Comparison of ENCODE assay signal across 22 mouse cellular contexts in genomic region chr11:104034486-104034885, GRCm38 (mm10).
DNase-seq lines count a peak whose midpoint lies in the region; ATAC-seq lines count a peak whose summit lies in the region.
"Had no signal": no experiment of that assay in that cellular context is flagged by ENCODE, and none has a peak within 500 bp of the region (broad histone marks: within the 10 kb centered on the region; RNA-seq: fewer than 3 reads in every experiment).

No protein-coding gene starts in this region.

- no peak overlapping the region for H3K9ac ChIP-seq in midbrain, embryonic 11.5 days (ENCODE audit: low read length)
- no peak overlapping the region for H3K9ac ChIP-seq in midbrain, embryonic 13.5 days (replicated peaks)
- H3K9ac ChIP-seq: embryonic facial prominence, embryonic 13.5 days; embryonic facial prominence, embryonic 15.5 days; forebrain, embryonic 12.5 days had no signal

- no peaks in the 10 kb centered on the region for H3K27me3 ChIP-seq in midbrain, embryonic 11.5 days (ENCODE audit: control insufficient read depth, insufficient read depth, low read length)
- H3K27me3 ChIP-seq in midbrain, embryonic 13.5 days = no peaks in the 10 kb centered on the region
- H3K27me3 ChIP-seq: embryonic facial prominence, embryonic 13.5 days; embryonic facial prominence, embryonic 15.5 days; forebrain, embryonic 12.5 days had no signal

- no peaks in the 10 kb centered on the region for H3K9me3 ChIP-seq in midbrain, embryonic 11.5 days (ENCODE audit: control insufficient read depth, low read length)
- H3K9me3 ChIP-seq in midbrain, embryonic 13.5 days = no peaks in the 10 kb centered on the region
- H3K9me3 ChIP-seq: embryonic facial prominence, embryonic 13.5 days; embryonic facial prominence, embryonic 15.5 days; forebrain, embryonic 10.5 days; forebrain, embryonic 12.5 days had no signal

- H3K36me3 ChIP-seq in midbrain, embryonic 11.5 days (ENCODE audit: control insufficient read depth, insufficient read depth, low read length) = no peaks in the 10 kb centered on the region
- H3K36me3 ChIP-seq in midbrain, embryonic 13.5 days = no peaks in the 10 kb centered on the region
- H3K36me3 ChIP-seq: embryonic facial prominence, embryonic 13.5 days; embryonic facial prominence, embryonic 15.5 days; forebrain, embryonic 10.5 days; forebrain, embryonic 12.5 days had no signal

- no peak overlapping the region for H3K4me2 ChIP-seq in midbrain, embryonic 11.5 days
- no peak overlapping the region for H3K4me2 ChIP-seq in midbrain, embryonic 13.5 days (replicated peaks)
- H3K4me2 ChIP-seq: embryonic facial prominence, embryonic 13.5 days; embryonic facial prominence, embryonic 15.5 days; forebrain, embryonic 12.5 days had no signal

- no peaks in the 10 kb centered on the region for H3K4me1 ChIP-seq in midbrain, embryonic 11.5 days (ENCODE audit: control insufficient read depth, insufficient read depth, low read length)
- H3K4me1 ChIP-seq in midbrain, embryonic 13.5 days (replicated peaks) = no peaks in the 10 kb centered on the region
- H3K4me1 ChIP-seq: embryonic facial prominence, embryonic 13.5 days; embryonic facial prominence, embryonic 15.5 days; forebrain, embryonic 10.5 days; forebrain, embryonic 12.5 days had no signal

- ATAC-seq in midbrain, embryonic 11.5 days (ENCODE audit: low FRiP score) = no peak
- no peak for ATAC-seq in midbrain, embryonic 13.5 days
- ATAC-seq: forebrain, embryonic 14.5 days; forebrain, embryonic 16.5 days had no signal

- no peak overlapping the region for H3K27ac ChIP-seq in midbrain, embryonic 11.5 days (ENCODE audit: low read depth, low read length)
- H3K27ac ChIP-seq in midbrain, embryonic 13.5 days = no peak overlapping the region
- H3K27ac ChIP-seq: embryonic facial prominence, embryonic 13.5 days; embryonic facial prominence, embryonic 15.5 days; forebrain, embryonic 10.5 days; forebrain, embryonic 12.5 days had no signal

- no peak overlapping the region for H3K4me3 ChIP-seq in midbrain, embryonic 11.5 days (ENCODE audit: low read depth, low read length)
- H3K4me3 ChIP-seq in midbrain, embryonic 13.5 days (replicated peaks) = no peak overlapping the region
- H3K4me3 ChIP-seq: embryonic facial prominence, embryonic 13.5 days; embryonic facial prominence, embryonic 15.5 days; erythroblast, embryonic 14.5 days; forebrain, embryonic 10.5 days; forebrain, embryonic 12.5 days had no signal

- DNase-seq in adrenal gland, adult 2 months = peak; percentile 7
- no peak for DNase-seq in adrenal gland, adult 18-20 months (ENCODE audit: low spot score in 2 of 2)
- peak; percentile 60 for DNase-seq in midbrain, embryonic 11.5 days (ENCODE audit: low spot score, missing footprints)
- DNase-seq in ovary, adult 18-20 months (ENCODE audit: low spot score) = no peak
- DNase-seq: adrenal gland, postnatal 10 days; adrenal gland, postnatal 25 days; B cell, adult 2 months; cerebellum, adult 11 months; cerebellum, adult 18-20 months; cerebellum, adult 8-10 months; cerebellum, adult 9-11 months; cerebellum, postnatal 14 days; cerebellum, postnatal 36 days; embryo, embryonic 11 days had no signal

- 76% methylated on average over 2 of the region's 2 CpGs for WGBS in midbrain, embryonic 11.5 days
- WGBS in midbrain, embryonic 13.5 days = 79% methylated on average over 2 of the region's 2 CpGs

Comparison
In these comparisons a context has a peak if more than half of its experiments do, and no peak if none do; other contexts are left out.
1. DNase-seq: peak in adrenal gland, adult 2 months (single experiment) and midbrain, embryonic 11.5 days (single experiment); none in adrenal gland, adult 18-20 months (0 of 2) and ovary, adult 18-20 months (single experiment).